Mouse (Mus musculus) granulocyte monocyte progenitor cell, adult 5-6 weeks (primary cell): ENCODE results near the gene Pdrg1. TPM values are rescaled to one million over a fixed set of nuclear protein-coding genes. Genes with fewer than 3 reads are reported as not detected.
A peak's percentile ranks its signal among the peaks of the same experiment; 100 is the strongest.

Source experiments
- ATAC-seq: replicated peaks from 2 replicates; pipeline ENCODE4 v1.8.0; 2016; ENCODE audit warnings: mild to moderate bottlenecking, moderate TSS enrichment, inconsistent platforms; ENCODE audit not compliant: poor library complexity, severe bottlenecking
- total RNA-seq, 2 experiments: library from RNA; stranded (forward) in 1 of 2; stranded (reverse) in 1 of 2; fragments of 200-712, 200-1000 nt in 1 of 2; fragments of >200 nt in 1 of 2; fragmentation: Nextera tagmentation in 1 of 2; gene quantifications; 2 replicates each; pipeline ENCODE4 v1.2.3; 2014 to 2017

Pdrg1 gene
- total RNA-seq, 2 experiments from 2014 or later = 67.0 to 108 TPM

DNA sequence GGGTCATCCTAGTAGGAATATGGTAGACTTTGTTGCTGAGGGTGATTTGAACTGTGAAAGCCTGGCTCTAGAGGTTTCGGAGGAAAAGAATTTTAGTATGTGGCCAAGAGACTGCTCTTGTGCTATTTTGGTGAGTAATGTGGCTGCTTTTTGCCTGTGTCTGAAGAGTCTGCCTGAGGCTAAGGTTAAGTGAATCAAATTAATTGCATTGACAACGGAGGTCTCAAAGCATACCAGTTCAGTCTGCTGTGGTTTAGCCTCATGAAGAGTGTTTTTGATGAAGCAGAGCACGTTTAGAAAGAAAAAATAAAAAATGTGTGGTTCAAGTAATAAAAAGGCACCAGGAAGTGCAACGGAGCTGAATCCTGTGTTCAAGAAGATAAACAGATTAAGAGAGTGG, 49.7 kb downstream of the Pdrg1 start:
- no peak for ATAC-seq

DNA sequence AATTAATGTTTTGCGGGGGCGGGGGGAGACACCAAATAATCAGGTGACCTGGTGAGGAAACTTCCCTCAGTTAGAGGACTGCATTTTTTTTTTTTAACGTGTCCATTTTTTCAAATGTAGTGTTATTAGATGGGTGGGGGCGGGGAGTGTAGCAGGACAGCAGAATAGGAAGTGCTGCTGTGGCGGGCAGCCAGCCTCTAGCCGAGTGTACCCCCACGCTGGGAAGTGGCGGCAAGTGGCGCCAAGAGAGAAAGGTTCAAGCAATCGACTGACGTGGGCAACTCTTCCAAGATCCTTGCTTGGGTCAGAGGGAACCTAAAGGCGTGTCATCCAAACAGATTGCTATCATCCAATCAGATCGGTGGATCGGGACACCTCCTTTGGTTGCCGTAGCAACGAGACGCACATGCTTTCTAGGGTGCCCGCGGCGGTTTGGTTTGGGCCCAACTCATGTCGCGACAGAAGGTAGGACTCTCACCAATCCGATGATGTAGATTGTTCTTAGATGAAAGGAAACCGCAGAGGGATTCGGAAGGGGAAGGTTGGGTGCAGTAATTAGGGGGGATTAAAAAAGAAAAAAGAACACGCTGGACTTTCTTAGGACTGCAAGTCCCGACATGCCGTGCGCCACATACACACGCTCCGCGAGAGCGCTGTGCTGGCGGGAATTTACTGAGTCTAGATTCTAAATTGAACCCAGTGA, 53.0 kb downstream of the Pdrg1 start, which contains the start of gene Ttll9:
Gene Ttll9 (plus strand): TSS at position 395 of the 703 bp plus-strand sequence.
- ATAC-seq = peak; percentile 98

Other genes with a start within 250 kb of the Pdrg1 start
- 13.2 and 27.8 TPM in 2 replicates for gene Bcl2l1, start 183.7 kb downstream of the Pdrg1 start, total RNA-seq (2014; fragmentation: Nextera tagmentation)
- 10.3 and 25.2 TPM in 2 replicates for gene Bcl2l1, start 183.7 kb downstream of the Pdrg1 start, total RNA-seq (2017)
- 51.4 and 56.0 TPM in 2 replicates for gene Tpx2, start 167.5 kb downstream of the Pdrg1 start, total RNA-seq (2014; fragmentation: Nextera tagmentation)
- gene Tpx2, start 167.5 kb downstream of the Pdrg1 start, total RNA-seq (2017) = 96.9 and 105 TPM in 2 replicates
- not detected in 2 replicates for gene Mylk2, start 104.1 kb downstream of the Pdrg1 start, total RNA-seq (2014; fragmentation: Nextera tagmentation)
- not detected in 2 replicates for gene Mylk2, start 104.1 kb downstream of the Pdrg1 start, total RNA-seq (2017)
- not detected in 2 replicates for gene Foxs1, start 82.2 kb downstream of the Pdrg1 start, total RNA-seq (2014; fragmentation: Nextera tagmentation)
- gene Foxs1, start 82.2 kb downstream of the Pdrg1 start, total RNA-seq (2017) = not detected in 2 replicates
- not detected in 2 replicates for gene Dusp15, start 63.7 kb downstream of the Pdrg1 start, total RNA-seq (2014; fragmentation: Nextera tagmentation)
- not detected in 2 replicates for gene Dusp15, start 63.7 kb downstream of the Pdrg1 start, total RNA-seq (2017)
- 2.4 and 13.4 TPM in 2 replicates for gene Ttll9, start 52.9 kb downstream of the Pdrg1 start, total RNA-seq (2014; fragmentation: Nextera tagmentation)
- 1.7 and 2.5 TPM in 2 replicates for gene Ttll9, start 52.9 kb downstream of the Pdrg1 start, total RNA-seq (2017)
- gene Xkr7, start 16.4 kb upstream of the Pdrg1 start, total RNA-seq (2014; fragmentation: Nextera tagmentation) = not detected in 2 replicates
- not detected in 2 replicates for gene Xkr7, start 16.4 kb upstream of the Pdrg1 start, total RNA-seq (2017)
- 7.7 and 11.6 TPM in 2 replicates for gene Ccm2l, start 50.5 kb upstream of the Pdrg1 start, total RNA-seq (2014; fragmentation: Nextera tagmentation)
- 0.21 and 3.3 TPM in 2 replicates for gene Ccm2l, start 50.5 kb upstream of the Pdrg1 start, total RNA-seq (2017)
- gene Hck, start 93.0 kb upstream of the Pdrg1 start, total RNA-seq (2014; fragmentation: Nextera tagmentation) = 6.4 and 9.5 TPM in 2 replicates
- 13.1 and 17.5 TPM in 2 replicates for gene Hck, start 93.0 kb upstream of the Pdrg1 start, total RNA-seq (2017)
- 54.2 and 60.7 TPM in 2 replicates for gene Tm9sf4, start 145.9 kb upstream of the Pdrg1 start, total RNA-seq (2014; fragmentation: Nextera tagmentation)
- gene Tm9sf4, start 145.9 kb upstream of the Pdrg1 start, total RNA-seq (2017) = 61.3 and 91.4 TPM in 2 replicates
- gene Tspyl3, start 210.0 kb upstream of the Pdrg1 start, total RNA-seq (2014; fragmentation: Nextera tagmentation) = 12.1 and 16.7 TPM in 2 replicates
- gene Tspyl3, start 210.0 kb upstream of the Pdrg1 start, total RNA-seq (2017) = 6.1 and 6.2 TPM in 2 replicates
- gene Plagl2, start 226.0 kb upstream of the Pdrg1 start, total RNA-seq (2014; fragmentation: Nextera tagmentation) = 45.0 and 46.6 TPM in 2 replicates
- gene Plagl2, start 226.0 kb upstream of the Pdrg1 start, total RNA-seq (2017) = 5.4 and 7.2 TPM in 2 replicates
- 17.6 and 20.3 TPM in 2 replicates for gene Pofut1, start 226.1 kb upstream of the Pdrg1 start, total RNA-seq (2014; fragmentation: Nextera tagmentation)
- gene Pofut1, start 226.1 kb upstream of the Pdrg1 start, total RNA-seq (2017) = 16.0 and 19.1 TPM in 2 replicates